Comparison of ENCODE assay signal across 9 mouse cellular contexts in genomic region chr3:92689154-92689553, GRCm38 (mm10). TPM values are rescaled to one million over a fixed set of nuclear protein-coding genes. Genes with fewer than 3 reads are reported as not detected.
A peak's percentile ranks its signal among the peaks of the same experiment; 100 is the strongest.
DNase-seq lines count a peak whose midpoint lies in the region; ATAC-seq lines count a peak whose summit lies in the region.
"Not testable (repeated sequence)": the region's sequence is repeated elsewhere in the genome, so short reads cannot be mapped to it uniquely, and the experiment has no call there.
"Had no signal": no experiment of that assay in that cellular context is flagged by ENCODE, and none has a peak within 500 bp of the region (broad histone marks: within the 10 kb centered on the region; RNA-seq: fewer than 3 reads in every experiment).

No protein-coding gene starts in this region.

- intact Hi-C loops in heart, postnatal 10 days (cut with DNase I), result not testable (repeated sequence)

- DNase-seq in T-cell, adult 2 months (ENCODE audit: low spot score), result peak; percentile 24
- peak; percentile 17 for DNase-seq in cerebellum, adult 11-12 months
- peak; percentile 7 to 13 for DNase-seq in heart, postnatal 10 days
- peak; percentile 30 to 40 for DNase-seq in kidney, postnatal 4 days
- DNase-seq in spleen, postnatal 10 days (ENCODE audit: low spot score in 2 of 2), result peak; percentile 5 to 58

- peak; percentile 95 for ATAC-seq in erythroblast, adult 5-6 weeks (replicated peaks; ENCODE audit: low FRiP score, poor library complexity, severe bottlenecking)
- ATAC-seq in megakaryocyte, adult 5-6 weeks (ENCODE audit: poor library complexity, severe bottlenecking), result peak; percentile 77

RNA-seq across cellular contexts. Expression of gene Lce1d, which starts 2.1 kb away (rescaled TPM):
- not detected in 2 replicates for total RNA-seq in erythroblast, adult 5-6 weeks (2015; ENCODE audit: low replicate concordance)
- total RNA-seq in erythroblast, adult 5-6 weeks (2017; ENCODE audit: low replicate concordance), result not detected in 2 replicates
- total RNA-seq in heart, postnatal 10 days (2021), result not detected
- not detected in 2 replicates for total RNA-seq in megakaryocyte, adult 5-6 weeks (2015)
- not detected in 2 replicates for total RNA-seq in megakaryocyte, adult 5-6 weeks (2017)
- total RNA-seq: gastrocnemius, adult 8-10 months; MEL had no signal

RNA-seq across cellular contexts. Expression of gene Lce1c, which starts 10.1 kb away (rescaled TPM):
- not detected in 2 replicates for total RNA-seq in erythroblast, adult 5-6 weeks (2015; ENCODE audit: low replicate concordance)
- total RNA-seq in erythroblast, adult 5-6 weeks (2017; ENCODE audit: low replicate concordance), result not detected in 2 replicates
- total RNA-seq in heart, postnatal 10 days (2021), result not detected
- total RNA-seq in megakaryocyte, adult 5-6 weeks (2015), result not detected in 2 replicates
- total RNA-seq in megakaryocyte, adult 5-6 weeks (2017), result not detected in 2 replicates
- total RNA-seq: gastrocnemius, adult 8-10 months; MEL had no signal

RNA-seq across cellular contexts. Expression of gene Lce1a2, which starts 19.0 kb away (rescaled TPM):
- total RNA-seq in erythroblast, adult 5-6 weeks (2015; ENCODE audit: low replicate concordance), result not detected in 2 replicates
- total RNA-seq in erythroblast, adult 5-6 weeks (2017; ENCODE audit: low replicate concordance), result not detected in 2 replicates
- not detected for total RNA-seq in heart, postnatal 10 days (2021)
- not detected in 2 replicates for total RNA-seq in megakaryocyte, adult 5-6 weeks (2015)
- not detected in 2 replicates for total RNA-seq in megakaryocyte, adult 5-6 weeks (2017)
- total RNA-seq: gastrocnemius, adult 8-10 months; MEL had no signal

RNA-seq across cellular contexts. Expression of gene Lce1e, which starts 19.7 kb away (rescaled TPM):
- not detected in 2 replicates for total RNA-seq in erythroblast, adult 5-6 weeks (2015; ENCODE audit: low replicate concordance)
- not detected in 2 replicates for total RNA-seq in erythroblast, adult 5-6 weeks (2017; ENCODE audit: low replicate concordance)
- not detected for total RNA-seq in heart, postnatal 10 days (2021)
- total RNA-seq in megakaryocyte, adult 5-6 weeks (2015), result not detected in 2 replicates
- not detected in 2 replicates for total RNA-seq in megakaryocyte, adult 5-6 weeks (2017)
- total RNA-seq: gastrocnemius, adult 8-10 months; MEL had no signal

RNA-seq across cellular contexts. Expression of gene Lce1f, which starts 31.0 kb away (rescaled TPM):
- not detected in 2 replicates for total RNA-seq in erythroblast, adult 5-6 weeks (2015; ENCODE audit: low replicate concordance)
- total RNA-seq in erythroblast, adult 5-6 weeks (2017; ENCODE audit: low replicate concordance), result not detected in 2 replicates
- total RNA-seq in heart, postnatal 10 days (2021), result not detected
- total RNA-seq in megakaryocyte, adult 5-6 weeks (2015), result not detected in 2 replicates
- total RNA-seq in megakaryocyte, adult 5-6 weeks (2017), result not detected in 2 replicates
- total RNA-seq: gastrocnemius, adult 8-10 months; MEL had no signal

Comparison
In these comparisons a context has a peak if more than half of its experiments do, and no peak if none do; other contexts are left out.
1. Peak in every context shown above with its lines: DNase-seq and ATAC-seq.